Mouse (Mus musculus): ENCODE measurements around the gene Myef2.
A peak's percentile ranks its signal among the peaks of the same experiment; 100 is the strongest.

- TF ChIP-seq CTCF (conservative IDR thresholded peaks at IDR 0.05; ENCODE audit: low read length) (peak; percentile 71), NANOG (IDR thresholded peaks at IDR 0.05; ENCODE audit: borderline replicate concordance, low read length) (no peak), POU5F1 (IDR thresholded peaks at IDR 0.05; ENCODE audit: borderline replicate concordance, low read length) (no peak)
Measured at GRCm38 (mm10) chr2:125055316-125055903, 68.1 kb downstream of the Myef2 start.

Data from E14TG2a.4 (cell line).